Mouse (Mus musculus) heart, adult 2 months (tissue): Measurements from ENCODE around the gene Stard5. TPM values are rescaled to one million over a fixed set of nuclear protein-coding genes. Genes with fewer than 3 reads are reported as not detected.

Experiments
- DNase-seq, 2 experiments: peaks; one replicate each; pipeline ENCODE4 v3.0.0; 2021
- H3K27ac ChIP-seq: fragments of 200-600 bp; 2 replicates; pipeline ENCODE4 v1.8.1; 2022
- H3K27me3 ChIP-seq: fragments of 200-500 bp; 2 replicates; pipeline ENCODE4 v1.6.1; 2012; ENCODE audit warnings: mild to moderate bottlenecking, low read length, inconsistent platforms, mixed read lengths; ENCODE audit not compliant: control insufficient read depth, insufficient read depth
- H3K36me3 ChIP-seq: fragments of 200-500 bp; 2 replicates; pipeline ENCODE4 v1.6.1; 2012; ENCODE audit warnings: low read length, inconsistent platforms; ENCODE audit not compliant: control insufficient read depth, insufficient read depth
- H3K4me1 ChIP-seq: fragments of 200-500 bp; 2 replicates; pipeline ENCODE4 v1.6.1; 2011; ENCODE audit warnings: low read length; ENCODE audit not compliant: control insufficient read depth, insufficient read depth
- H3K4me3 ChIP-seq: fragments of 200-600 bp; 2 replicates; pipeline ENCODE4 v1.8.1; 2022
- H3K79me2 ChIP-seq: fragments of 200-500 bp; replicated peaks from 2 replicates; pipeline ENCODE4 v1.6.1; 2012; ENCODE audit warnings: mild to moderate bottlenecking, inconsistent platforms, low read length, moderate library complexity, mixed read lengths; ENCODE audit not compliant: control insufficient read depth, insufficient read depth
- H3K9ac ChIP-seq: fragments of 200-500 bp; 2 replicates; pipeline ENCODE4 v1.6.1; 2012; ENCODE audit warnings: low read depth, mild to moderate bottlenecking, control low read depth, inconsistent platforms, low read length, mixed read lengths
- CTCF ChIP-seq: fragments of 200-600 bp; IDR thresholded peaks from 2 replicates; pipeline ENCODE4 v1.8.1; 2022; ENCODE audit warnings: antibody characterized with exemption, mild to moderate bottlenecking, moderate library complexity
- EP300 ChIP-seq: fragments of 200-500 bp; IDR thresholded peaks from 2 replicates; pipeline ENCODE4 v1.6.1; 2011; ENCODE audit warnings: low read depth, low read length, control low read depth; ENCODE audit not compliant: insufficient read depth
- POLR2A ChIP-seq: fragments of 200-500 bp; IDR thresholded peaks from 2 replicates; pipeline ENCODE4 v1.6.1; 2011; ENCODE audit warnings: mild to moderate bottlenecking, low read depth, low read length, control low read depth; ENCODE audit not compliant: insufficient read depth
- WGBS: fragments of 180-500 bp; shearing (Covaris S2); methylation state at CpG from one replicate; pipeline ENCODE4 v1.1.7; 2018; 5-methylcytosine and 5-hydroxymethylcytosine counted together
- intact Hi-C: fragments of 180-260 bp; cut with DNase I; formaldehyde crosslinking; loops from one replicate; pipeline ENCODE4 v1.15.1; 2025
- polyA plus RNA-seq: library from polyadenylated mRNA; depleted of rRNA; stranded (reverse); fragments of >200 nt; gene quantifications from 2 replicates; pipeline ENCODE4 v1.2.3, GENCODE M21; 2012
- total RNA-seq, 2 experiments: library from RNA; stranded (reverse); gene quantifications; 2 replicates each; pipeline ENCODE4 v1.2.3; 2021

Stard5 gene
- total and polyA plus RNA-seq, 3 experiments, result 6.7 to 9.2 (median 8.6) TPM

DNA sequence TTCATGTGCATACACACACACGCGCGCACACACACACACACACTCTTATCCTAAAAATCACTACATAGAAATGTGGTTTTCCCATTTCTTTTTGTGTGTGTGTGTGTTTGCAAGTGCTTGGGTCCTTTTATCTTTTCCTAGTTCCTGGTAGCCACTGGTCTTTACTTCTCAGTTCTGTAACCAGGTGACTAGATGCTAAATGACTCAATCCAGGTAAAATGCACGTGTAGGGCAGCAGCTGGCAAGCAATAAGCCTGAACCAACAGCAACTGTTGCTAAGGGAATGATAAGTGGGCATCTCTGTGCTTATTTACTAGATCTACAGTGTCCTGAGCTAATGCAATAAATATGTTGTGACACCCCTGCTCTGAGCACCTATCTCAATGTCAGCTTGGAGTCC is 4.4 kb upstream of the Stard5 start:
- no peak overlapping the region for H3K4me3 ChIP-seq
- H3K9ac ChIP-seq, result no peak overlapping the region
- H3K36me3 ChIP-seq, result no peaks in the 10 kb centered on the region
- TF ChIP-seq CTCF (no peak), EP300 (no peak), POLR2A (no peak)
- no peaks in the 10 kb centered on the region for H3K27me3 ChIP-seq
- intact Hi-C loops, result no loop called here
- H3K4me1 ChIP-seq, result peaks cover 2% of the 10 kb centered on the region; the same call in 1 of the 2 replicates
- no peaks in the 10 kb centered on the region for H3K79me2 ChIP-seq
- no peak for DNase-seq
- no peak overlapping the region for H3K27ac ChIP-seq
- 87% methylated on average over 4 of the region's 4 CpGs for WGBS

DNA sequence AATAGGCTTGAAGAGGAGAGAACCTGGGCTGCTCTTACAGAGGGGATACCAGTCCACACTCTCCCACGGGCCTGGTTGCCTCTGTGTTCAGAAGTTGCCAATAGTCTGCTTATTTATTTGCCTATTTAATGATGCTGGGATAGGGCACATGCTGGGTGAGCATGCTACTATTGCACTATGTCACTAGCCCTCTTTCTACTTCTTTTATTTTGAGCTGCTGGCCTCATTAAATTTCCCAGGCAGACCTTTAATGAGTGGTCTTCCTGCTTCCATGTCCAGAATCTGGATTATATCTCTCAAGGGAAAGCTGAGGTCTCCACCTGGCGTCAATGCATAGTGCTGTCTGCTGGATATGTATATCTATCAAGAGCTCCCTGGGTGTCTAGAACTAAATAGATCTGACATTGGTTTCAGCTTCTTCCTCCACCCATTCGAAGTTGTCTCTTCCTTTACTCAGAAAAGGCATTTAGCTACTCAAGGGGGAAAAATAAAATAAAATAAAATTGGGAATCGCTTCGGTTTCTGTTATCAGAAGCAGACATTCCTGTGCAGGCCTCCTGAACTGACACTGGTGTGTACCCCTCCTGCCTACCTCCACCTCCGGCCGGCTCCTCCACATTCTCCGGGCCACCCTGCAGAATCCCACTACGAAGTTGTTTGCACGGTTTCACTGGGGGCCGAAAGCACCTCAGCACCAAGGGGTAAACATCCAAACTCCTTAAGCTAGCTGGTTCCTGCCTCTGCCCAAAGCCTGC is 509 bp upstream of the Stard5 start:
- H3K9ac ChIP-seq, result peak overlapping the region; percentile 78
- no peaks in the 10 kb centered on the region for H3K27me3 ChIP-seq
- 6% methylated on average over 11 of the region's 11 CpGs for WGBS
- H3K4me3 ChIP-seq, result peak overlapping the region; percentile 63
- intact Hi-C loops, result loop anchor here (2.0 to 10.0 kb wide), 3 partner anchors 62 to 766 kb away; partner anchors contain the start of genes Mesd, Mex3b and Tlnrd1
- H3K27ac ChIP-seq, result peak overlapping the region; percentile 92
- H3K36me3 ChIP-seq, result no peaks in the 10 kb centered on the region; the same call in 1 of the 2 replicates
- H3K4me1 ChIP-seq, result peaks cover 6% of the 10 kb centered on the region
- TF ChIP-seq POLR2A (no peak; the same call in 1 of the 2 replicates), CTCF (no peak), EP300 (no peak)
- DNase-seq, result no peak
- no peaks in the 10 kb centered on the region for H3K79me2 ChIP-seq

DNA sequence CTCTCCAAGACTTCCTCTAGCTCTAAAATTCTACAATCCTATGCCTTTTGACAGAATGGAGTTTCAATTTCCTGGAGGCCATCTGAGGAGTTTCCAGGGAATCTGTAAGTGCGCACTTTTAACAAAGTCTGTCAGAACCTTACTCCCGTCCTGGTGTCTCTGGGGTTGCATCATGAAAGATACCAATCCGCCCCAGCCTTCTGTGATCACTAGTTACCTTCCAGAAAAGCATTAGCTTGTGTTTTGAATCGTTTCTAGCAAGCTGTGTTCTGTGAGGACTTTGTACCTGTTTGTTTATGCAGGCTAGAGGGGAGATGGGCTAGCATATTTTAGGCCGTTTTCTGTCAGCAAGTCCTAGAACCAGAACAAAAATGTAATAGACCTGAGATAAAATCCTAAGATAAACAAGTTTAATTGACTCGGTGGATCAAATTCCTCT is 942 bp downstream of the Stard5 start:
- peak overlapping the region; percentile 57 for H3K9ac ChIP-seq
- intact Hi-C loops, result loop anchor here (2.0 to 10.0 kb wide), 3 partner anchors 20 to 768 kb away; partner anchors contain the start of genes Mesd, Mex3b and Tlnrd1
- 29% methylated on average over 6 of the region's 6 CpGs for WGBS
- H3K4me1 ChIP-seq, result peaks cover 6% of the 10 kb centered on the region
- DNase-seq, result no peak
- H3K27me3 ChIP-seq, result no peaks in the 10 kb centered on the region
- H3K4me3 ChIP-seq, result peak overlapping the region; percentile 63
- H3K79me2 ChIP-seq, result no peaks in the 10 kb centered on the region
- TF ChIP-seq CTCF (no peak), EP300 (no peak), POLR2A (no peak)
- peak overlapping the region; percentile 92 for H3K27ac ChIP-seq
- no peaks in the 10 kb centered on the region; the same call in 1 of the 2 replicates for H3K36me3 ChIP-seq

DNA sequence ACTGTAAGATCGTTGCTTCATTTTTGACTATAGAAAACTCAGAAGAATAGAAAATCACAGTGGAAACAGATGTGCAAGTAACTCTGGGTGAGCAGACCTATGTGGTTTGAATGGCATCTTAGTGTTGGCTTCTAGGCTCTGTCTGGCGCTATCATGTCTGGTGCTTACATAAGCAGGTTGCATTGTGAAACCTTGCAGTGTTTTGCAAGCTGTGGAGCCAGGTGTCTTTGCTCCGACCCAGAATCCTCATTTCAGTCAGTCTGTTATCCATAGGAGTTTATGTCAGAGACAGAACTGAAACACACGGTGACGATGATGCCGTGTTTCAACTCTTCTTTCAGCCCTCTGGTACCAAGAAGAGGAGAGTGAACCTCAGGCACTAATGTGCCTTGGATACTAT is 2.1 kb downstream of the Stard5 start:
- H3K4me1 ChIP-seq, result peaks cover 6% of the 10 kb centered on the region
- TF ChIP-seq EP300, result no peak
- TF ChIP-seq CTCF, result no peak
- no peak overlapping the region for H3K9ac ChIP-seq
- H3K27ac ChIP-seq, result no peak overlapping the region
- no peaks in the 10 kb centered on the region for H3K27me3 ChIP-seq
- intact Hi-C loops, result loop anchor here (2.0 to 10.0 kb wide), 3 partner anchors 19 to 769 kb away; partner anchors contain the start of genes Mesd, Mex3b and Tlnrd1
- no peak for DNase-seq
- H3K4me3 ChIP-seq, result no peak overlapping the region
- WGBS, result 92% methylated on average over 6 of the region's 6 CpGs
- no peaks in the 10 kb centered on the region for H3K79me2 ChIP-seq
- H3K36me3 ChIP-seq, result no peaks in the 10 kb centered on the region; the same call in 1 of the 2 replicates

DNA sequence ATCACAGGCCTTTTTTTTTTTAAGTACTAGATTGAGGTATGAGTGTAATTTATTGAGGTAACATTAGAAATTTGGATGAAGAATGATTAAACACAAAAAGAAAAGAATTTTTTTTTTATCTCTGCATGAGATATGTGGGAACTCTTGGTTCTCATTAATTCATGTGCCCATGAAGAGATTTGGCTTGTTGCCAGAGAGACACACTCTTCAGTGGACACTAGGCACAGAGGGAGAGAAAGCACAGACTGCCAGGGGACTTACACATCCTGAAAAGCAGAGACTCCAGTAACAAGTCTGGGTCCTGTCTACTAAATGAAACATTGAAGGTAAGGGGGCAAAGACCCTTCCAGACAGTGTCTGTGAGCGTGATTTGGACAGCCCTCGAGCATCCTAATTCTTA is 4.0 kb downstream of the Stard5 start:
- Histone ChIP-seq H3K4me3 (no peak overlapping the region), H3K9ac (no peak overlapping the region), H3K4me1 (peaks cover 6% of the 10 kb centered on the region), H3K79me2 (no peaks in the 10 kb centered on the region), H3K27me3 (no peaks in the 10 kb centered on the region), H3K36me3 (no peaks in the 10 kb centered on the region; the same call in 1 of the 2 replicates), H3K27ac (no peak overlapping the region)
- no peak for DNase-seq
- 97% methylated on average over 2 of the region's 2 CpGs for WGBS
- intact Hi-C loops, result loop anchor here (10.0 kb wide), 1 partner anchor 771 kb away; the partner anchor contains the start of gene Mex3b
- no peak for TF ChIP-seq POLR2A
- no peak for TF ChIP-seq CTCF
- no peak for TF ChIP-seq EP300

DNA sequence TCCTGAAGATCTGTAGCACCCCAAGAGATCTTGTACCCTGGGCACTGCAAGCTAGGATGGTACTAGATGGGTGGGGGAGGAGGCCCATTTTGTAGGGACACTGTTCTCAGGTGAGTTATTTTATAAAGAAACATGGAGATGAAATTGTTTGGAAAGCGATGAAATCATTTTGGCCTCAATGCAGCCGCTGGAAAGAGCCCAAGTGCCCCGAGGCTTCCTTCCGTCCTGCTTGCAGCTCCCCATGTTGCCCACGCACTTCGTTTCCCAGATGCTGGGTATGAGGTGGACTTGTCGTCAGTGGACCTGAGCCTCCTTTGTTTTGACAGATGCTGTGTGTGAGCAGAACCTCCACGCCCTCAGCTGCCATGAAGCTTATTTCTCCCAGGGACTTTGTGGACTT is 4.7 kb downstream of the Stard5 start:
- no peaks in the 10 kb centered on the region; the same call in 1 of the 2 replicates for H3K36me3 ChIP-seq
- H3K9ac ChIP-seq, result no peak overlapping the region
- intact Hi-C loops, result loop anchor here (10.0 kb wide), 1 partner anchor 772 kb away; the partner anchor contains the start of gene Mex3b
- no peak overlapping the region for H3K27ac ChIP-seq
- H3K79me2 ChIP-seq, result no peaks in the 10 kb centered on the region
- 93% methylated on average over 8 of the region's 8 CpGs for WGBS
- H3K4me3 ChIP-seq, result no peak overlapping the region
- H3K4me1 ChIP-seq, result peaks cover 5% of the 10 kb centered on the region
- no peaks in the 10 kb centered on the region for H3K27me3 ChIP-seq
- no peak for TF ChIP-seq EP300
- no peak for TF ChIP-seq POLR2A
- TF ChIP-seq CTCF, result no peak
- DNase-seq, result no peak
